Mouse (Mus musculus): Measurements from ENCODE around the gene Gnai3. TPM values are rescaled to one million over a fixed set of nuclear protein-coding genes. Genes with fewer than 3 reads are reported as not detected.

Gnai3 gene
- polyA plus RNA-seq, 1 experiment from 2014 or later, result 217 TPM

GRCm38 (mm10) chr3:108061420-108061819 is 84.5 kb downstream of the Gnai3 start:
- 0 out of 2 replicates have a peak overlapping the region, but pooled peaks have one; percentile 9 for H3K4me2 ChIP-seq
- H3K4me3 ChIP-seq (ENCODE audit: low read depth, low read length), result no peak overlapping the region
- H3K27me3 ChIP-seq (ENCODE audit: control insufficient read depth, insufficient read depth, low read length), result no peaks in the 10 kb centered on the region
- H3K36me3 ChIP-seq (ENCODE audit: control insufficient read depth, insufficient read depth, low read length), result no peaks in the 10 kb centered on the region
- H3K27ac ChIP-seq (ENCODE audit: low read depth, low read length), result no peak overlapping the region
- peak; percentile 97 for DNase-seq (ENCODE audit: low spot score, missing footprints)
- H3K9me3 ChIP-seq (ENCODE audit: control insufficient read depth, low read length), result no peaks in the 10 kb centered on the region
- WGBS, result 25% methylated on average over 7 of the region's 7 CpGs
- no peaks in the 10 kb centered on the region for H3K4me1 ChIP-seq (ENCODE audit: control insufficient read depth, insufficient read depth, low read length)
- no peak overlapping the region for H3K9ac ChIP-seq (ENCODE audit: low read length)
- no peak for ATAC-seq (ENCODE audit: low FRiP score)

Other genes with a start within 250 kb of the Gnai3 start
- 54.7 and 58.1 TPM in 2 replicates for gene Gstm7, start 214.3 kb downstream of the Gnai3 start, polyA plus RNA-seq (2014; fragmentation: Nextera tagmentation; extraction: Ambion mirVana)
- gene Gstm6, start 202.4 kb downstream of the Gnai3 start, polyA plus RNA-seq (2014; fragmentation: Nextera tagmentation; extraction: Ambion mirVana), result 11.3 and 14.4 TPM in 2 replicates
- gene Gstm3, start 176.9 kb downstream of the Gnai3 start, polyA plus RNA-seq (2014; fragmentation: Nextera tagmentation; extraction: Ambion mirVana), result not detected in 2 replicates
- 14.1 and 15.7 TPM in 2 replicates for gene Gstm2, start 159.7 kb downstream of the Gnai3 start, polyA plus RNA-seq (2014; fragmentation: Nextera tagmentation; extraction: Ambion mirVana)
- 30.5 and 33.8 TPM in 2 replicates for gene Gstm1, start 128.2 kb downstream of the Gnai3 start, polyA plus RNA-seq (2014; fragmentation: Nextera tagmentation; extraction: Ambion mirVana)
- gene Gstm4, start 101.3 kb downstream of the Gnai3 start, polyA plus RNA-seq (2014; fragmentation: Nextera tagmentation; extraction: Ambion mirVana), result 15.2 and 15.8 TPM in 2 replicates
- 31.2 and 37.0 TPM in 2 replicates for gene Ampd2, start 59.5 kb downstream of the Gnai3 start, polyA plus RNA-seq (2014; fragmentation: Nextera tagmentation; extraction: Ambion mirVana)
- gene Gnat2, start 53.4 kb downstream of the Gnai3 start, polyA plus RNA-seq (2014; fragmentation: Nextera tagmentation; extraction: Ambion mirVana), result 0.30 and 0.90 TPM in 2 replicates
- gene Gpr61, start 8.7 kb upstream of the Gnai3 start, polyA plus RNA-seq (2014; fragmentation: Nextera tagmentation; extraction: Ambion mirVana), result 0.19 and 0.40 TPM in 2 replicates
- gene Amigo1, start 40.2 kb upstream of the Gnai3 start, polyA plus RNA-seq (2014; fragmentation: Nextera tagmentation; extraction: Ambion mirVana), result 4.2 and 4.3 TPM in 2 replicates
- gene Cyb561d1, start 55.1 kb upstream of the Gnai3 start, polyA plus RNA-seq (2014; fragmentation: Nextera tagmentation; extraction: Ambion mirVana), result 2.3 and 3.0 TPM in 2 replicates
- gene Atxn7l2, start 64.8 kb upstream of the Gnai3 start, polyA plus RNA-seq (2014; fragmentation: Nextera tagmentation; extraction: Ambion mirVana), result 16.9 and 18.3 TPM in 2 replicates
- gene Sypl2, start 80.5 kb upstream of the Gnai3 start, polyA plus RNA-seq (2014; fragmentation: Nextera tagmentation; extraction: Ambion mirVana), result 0.93 and 1.3 TPM in 2 replicates
- gene Psma5, start 110.8 kb upstream of the Gnai3 start, polyA plus RNA-seq (2014; fragmentation: Nextera tagmentation; extraction: Ambion mirVana), result 274 and 295 TPM in 2 replicates
- gene Sort1, start 137.9 kb upstream of the Gnai3 start, polyA plus RNA-seq (2014; fragmentation: Nextera tagmentation; extraction: Ambion mirVana), result 27.0 and 27.1 TPM in 2 replicates
- 0.12 TPM in 1 of 2 replicates, not detected in the other for gene Mybphl, start 218.8 kb upstream of the Gnai3 start, polyA plus RNA-seq (2014; fragmentation: Nextera tagmentation; extraction: Ambion mirVana)
- gene Psrc1, start 237.7 kb upstream of the Gnai3 start, polyA plus RNA-seq (2014; fragmentation: Nextera tagmentation; extraction: Ambion mirVana), result 59.3 and 68.1 TPM in 2 replicates